Mouse (Mus musculus): ENCODE data around the gene Lamc3.

Lamc3 gene

DNA sequence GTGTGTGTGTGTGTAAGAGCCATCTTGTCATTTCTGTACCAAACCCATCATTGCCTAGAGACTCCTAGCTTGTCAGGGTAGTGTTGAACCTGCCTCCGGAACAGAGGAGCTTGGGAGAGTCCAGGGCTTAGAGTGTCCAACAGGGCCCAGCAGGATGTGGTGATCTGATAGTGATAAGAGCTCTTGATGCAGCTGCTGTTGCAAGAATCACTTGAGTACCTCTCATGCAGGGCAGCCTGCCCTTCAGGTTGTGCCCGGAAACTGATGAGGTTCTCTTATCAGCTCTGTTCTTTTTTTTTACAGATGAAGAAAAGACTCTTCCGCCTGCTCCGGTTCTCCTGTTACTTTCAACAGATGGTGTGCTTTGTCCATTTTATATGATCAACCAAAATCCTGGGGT lies 103.9 kb downstream of the Lamc3 start:
- no peak for DNase-seq

GRCm38 (mm10) chr2:31994896-31995295 lies 107.8 kb downstream of the Lamc3 start:
- DNase-seq = no peak

DNA sequence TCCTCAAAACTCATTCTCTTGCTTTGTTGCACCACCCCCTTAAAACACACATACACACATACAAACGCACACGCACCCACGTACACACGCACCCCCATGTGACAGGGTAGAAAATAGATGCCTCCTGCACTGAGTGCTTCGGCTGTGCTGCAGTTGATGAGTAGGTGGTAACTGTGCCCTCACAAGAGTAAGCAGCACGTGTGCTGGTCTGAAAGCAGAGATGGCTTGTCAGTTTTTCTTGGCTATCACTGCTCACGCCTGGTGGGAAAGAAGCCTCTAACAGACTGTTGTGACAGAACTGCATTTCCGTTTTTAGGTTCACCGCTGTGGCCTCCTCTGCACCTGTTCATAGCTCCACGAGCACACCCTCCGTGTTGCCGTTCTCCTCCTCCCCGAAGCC lies 109.0 kb downstream of the Lamc3 start:
- no peak for DNase-seq
